Mouse (Mus musculus) cerebellum, adult 9-11 months (tissue): ENCODE measurements around the gene Vmn2r67.
"Not testable (repeated sequence)": the region's sequence is repeated elsewhere in the genome, so short reads cannot be mapped to it uniquely, and the experiment has no call there.

Experiments
- DNase-seq: peaks from one replicate; pipeline ENCODE4 v3.0.0; 2022

Vmn2r67 gene

DNA sequence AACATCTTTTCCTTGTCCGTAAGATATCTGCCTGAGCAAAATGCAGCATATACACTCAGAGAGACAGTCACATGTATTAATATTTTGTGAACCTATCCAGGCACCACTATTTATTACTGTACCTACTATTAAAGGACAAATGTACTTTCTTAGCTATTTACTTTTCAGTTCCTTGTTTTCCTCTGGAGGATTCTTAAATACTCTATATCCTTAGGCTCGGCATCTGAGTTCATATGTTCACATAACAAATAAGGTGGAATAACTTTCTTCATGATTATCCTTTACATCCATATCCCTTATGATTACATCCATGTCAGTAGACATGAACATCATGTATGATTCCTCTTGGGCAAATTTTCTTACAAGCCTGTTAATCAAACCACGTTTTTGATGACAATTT is at the start of gene Vmn2r67:
TSS of gene Vmn2r67 (minus strand) at position 101 of the 400 bp plus-strand sequence.
- DNase-seq, result no peak

GRCm38 (mm10) chr7:85104531-85104930 is 51.3 kb downstream of the Vmn2r67 start:
- DNase-seq, result not testable (repeated sequence)
